Mouse (Mus musculus) spleen, postnatal 14 days (tissue): Measurements from ENCODE around the gene Dusp13.
A peak's percentile ranks its signal among the peaks of the same experiment; 100 is the strongest.

ENCODE experiments used
- DNase-seq, 2 experiments: peaks; one replicate each; pipeline ENCODE4 v3.0.0; 2021 to 2022; ENCODE audit warnings: low spot score in 2 of 2

Gene Dusp13

GRCm38 (mm10) chr14:21750881-21751542 lies at the start of gene Dusp13:
Dusp13 (minus strand) TSS chr14:21751181.
- DNase-seq = peak; percentile 34 to 38

GRCm38 (mm10) chr14:21800641-21801040 lies 49.7 kb upstream of the Dusp13 start:
- DNase-seq = no peak

- DNase-seq = no peak
These were observed 41.3 kb upstream of the Dusp13 start for GRCm38 (mm10) chr14:21792250-21792649.

GRCm38 (mm10) chr14:21791722-21792121 lies 40.7 kb upstream of the Dusp13 start:
- DNase-seq = no peak

GRCm38 (mm10) chr14:21790585-21791251 lies 39.7 kb upstream of the Dusp13 start:
- DNase-seq = no peak

- no peak for DNase-seq
These were observed 37.1 kb upstream of the Dusp13 start for GRCm38 (mm10) chr14:21788121-21788520.

- no peak for DNase-seq
These were observed 36.4 kb upstream of the Dusp13 start for GRCm38 (mm10) chr14:21787374-21787773.

- DNase-seq = no peak
These were observed 35.5 kb upstream of the Dusp13 start for GRCm38 (mm10) chr14:21786500-21786899.

GRCm38 (mm10) chr14:21776201-21776600 lies 25.2 kb upstream of the Dusp13 start:
- no peak for DNase-seq

GRCm38 (mm10) chr14:21773946-21774345 lies 23.0 kb upstream of the Dusp13 start:
- no peak for DNase-seq

GRCm38 (mm10) chr14:21772506-21773281 lies 21.7 kb upstream of the Dusp13 start:
- DNase-seq = no peak

GRCm38 (mm10) chr14:21766398-21766958 lies 15.5 kb upstream of the Dusp13 start:
- DNase-seq = no peak

GRCm38 (mm10) chr14:21765754-21766397 lies 14.9 kb upstream of the Dusp13 start:
- no peak for DNase-seq

GRCm38 (mm10) chr14:21764646-21765045 lies 13.7 kb upstream of the Dusp13 start:
- DNase-seq = no peak

- no peak for DNase-seq
These were observed 12.8 kb upstream of the Dusp13 start for GRCm38 (mm10) chr14:21763736-21764135.

GRCm38 (mm10) chr14:21761560-21761959 lies 10.6 kb upstream of the Dusp13 start:
- DNase-seq = no peak

- DNase-seq = no peak
These were observed 2.4 kb upstream of the Dusp13 start for GRCm38 (mm10) chr14:21753367-21753766.

GRCm38 (mm10) chr14:21752411-21752810 lies 1.4 kb upstream of the Dusp13 start:
- DNase-seq = no peak

- peak; percentile 60 to 71 for DNase-seq
These were observed 737 bp downstream of the Dusp13 start, which contains the start of gene Samd8 for GRCm38 (mm10) chr14:21750008-21750880. Samd8 (plus strand) TSS chr14:21750531.

GRCm38 (mm10) chr14:21748142-21748870 lies 2.7 kb downstream of the Dusp13 start:
- peak in 1 of 2 experiments; percentile 31 for DNase-seq
